Mouse (Mus musculus) telencephalon, adult 2 months (tissue): Measurements from ENCODE around the gene Rpgrip1.

Experiments used
- DNase-seq: peaks from one replicate; pipeline ENCODE4 v3.0.0-alpha.2; 2011; ENCODE audit warnings: low read depth, low spot score

The Rpgrip1 gene

DNA sequence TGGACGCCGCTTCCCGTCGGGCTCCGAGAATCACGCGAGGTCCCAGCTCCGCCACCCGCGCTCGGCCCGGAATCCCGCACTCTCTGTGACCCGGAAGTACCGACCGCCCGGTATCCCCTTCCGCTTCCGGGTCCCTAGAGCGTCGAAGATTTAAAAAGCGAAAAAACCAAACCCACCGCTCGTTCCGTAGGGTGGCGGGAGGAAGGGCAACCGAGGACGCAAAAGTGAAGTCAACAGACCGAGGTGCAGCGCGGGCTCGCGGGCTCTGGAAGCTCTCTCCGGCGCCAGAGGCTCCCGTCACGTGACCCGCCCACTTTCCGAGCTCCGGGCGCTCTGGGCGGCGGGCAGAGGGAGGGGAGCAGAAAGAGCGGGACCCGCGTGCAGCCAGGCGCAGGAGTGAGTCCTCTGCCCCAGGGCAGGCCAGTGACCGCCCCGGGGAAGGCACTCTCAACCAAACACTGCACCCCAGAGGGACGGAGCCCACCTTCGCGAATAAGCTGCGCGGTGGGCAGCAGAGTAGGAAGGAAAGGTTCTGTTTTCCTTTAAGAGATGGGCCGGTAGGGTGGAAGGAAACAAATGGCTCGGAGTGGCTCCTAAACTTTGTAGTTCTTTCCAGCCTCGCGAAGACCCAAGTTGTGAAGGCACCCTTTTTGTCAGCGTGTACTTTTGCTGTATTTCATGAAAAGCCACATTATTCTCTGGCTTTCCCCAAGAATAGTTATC, 86.8 kb downstream of the Rpgrip1 start, which contains the start of gene Supt16:
Supt16 (minus strand) TSS at position 261 of the 723 bp plus-strand sequence.
- peak; percentile 55 for DNase-seq

- DNase-seq, result no peak
Observed at GRCm38 (mm10) chr14:52198141-52198540, 87.6 kb downstream of the Rpgrip1 start.

- no peak for DNase-seq
Observed at GRCm38 (mm10) chr14:52199412-52199811, 88.9 kb downstream of the Rpgrip1 start.
